ENCODE assay signal across 10 mouse cellular contexts in genomic region chr2:74694066-74694465, GRCm38 (mm10). TPM values are rescaled to one million over a fixed set of nuclear protein-coding genes. Genes with fewer than 3 reads are reported as not detected.
DNase-seq lines count a peak whose midpoint lies in the region; ATAC-seq and TF ChIP-seq lines count a peak whose summit lies in the region.
"Had no signal": no experiment of that assay in that cellular context is flagged by ENCODE, and none has a peak within 500 bp of the region (broad histone marks: within the 10 kb centered on the region; RNA-seq: fewer than 3 reads in every experiment).

No protein-coding gene starts in this region.

- H3K4me2 ChIP-seq in kidney, embryonic 15.5 days: peak overlapping the region; percentile 80
- H3K4me2 ChIP-seq in neural tube, embryonic 12.5 days (replicated peaks): peak overlapping the region; percentile 75

- TF ChIP-seq CTCF in lung, adult 2 months (IDR thresholded peaks at IDR 0.05; ENCODE audit: insufficient read depth, low read length): 0 out of 2 replicates have a peak, but pooled peaks have one; percentile 13
- TF ChIP-seq CTCF in bone marrow macrophage, adult 2 months (IDR thresholded peaks at IDR 0.05; ENCODE audit: low read depth, low read length): peak; percentile 71

- 4% methylated on average over 16 of the region's 16 CpGs for WGBS in lung, adult 2 months
- 8% methylated on average over 16 of the region's 16 CpGs for WGBS in kidney, embryonic 15.5 days
- 1% methylated on average over 16 of the region's 16 CpGs for WGBS in neural tube, embryonic 12.5 days

- no peak for TF ChIP-seq POLR2A in lung, adult 2 months (IDR thresholded peaks at IDR 0.05; ENCODE audit: borderline replicate concordance, extremely low read depth, low read depth, low read length)
- no peak for TF ChIP-seq POLR2A in bone marrow macrophage, adult 2 months (IDR thresholded peaks at IDR 0.05; ENCODE audit: borderline replicate concordance, low read depth, low read length)

- no peak for DNase-seq in lung, adult 2 months
- DNase-seq in lung, postnatal 4 days: no peak
- DNase-seq in adrenal gland, postnatal 25 days: no peak
- DNase-seq in frontal cortex, postnatal 36 days (ENCODE audit: low spot score in 2 of 2): no peak
- no peak for DNase-seq in lung, postnatal 36 days

- H3K4me1 ChIP-seq in lung, adult 2 months (ENCODE audit: control insufficient read depth, insufficient read depth, low read length): peaks cover 4% of the 10 kb centered on the region; the same call in 1 of the 2 replicates
- no peaks in the 10 kb centered on the region for H3K4me1 ChIP-seq in bone marrow macrophage, adult 2 months (ENCODE audit: control insufficient read depth, insufficient read depth, low read length)
- H3K4me1 ChIP-seq in kidney, embryonic 15.5 days: peaks cover 58% of the 10 kb centered on the region
- peaks cover 19% of the 10 kb centered on the region for H3K4me1 ChIP-seq in neural tube, embryonic 12.5 days

- no peak overlapping the region for H3K4me3 ChIP-seq in lung, adult 2 months (replicated peaks; ENCODE audit: extremely low read depth, low read depth, low read length)
- no peak overlapping the region for H3K4me3 ChIP-seq in bone marrow macrophage, adult 2 months (ENCODE audit: insufficient read depth, low read length)
- H3K4me3 ChIP-seq in kidney, embryonic 15.5 days (replicated peaks): peak overlapping the region; percentile 70
- H3K4me3 ChIP-seq in neural tube, embryonic 12.5 days: peak overlapping the region; percentile 26

- ATAC-seq in kidney, embryonic 15.5 days (replicated peaks; ENCODE audit: low FRiP score): no peak
- no peak for ATAC-seq in neural tube, embryonic 12.5 days (ENCODE audit: low FRiP score, low read depth)

- peak overlapping the region; percentile 74 for H3K9ac ChIP-seq in kidney, embryonic 15.5 days
- H3K9ac ChIP-seq in neural tube, embryonic 12.5 days: peak overlapping the region; percentile 76

- H3K27ac ChIP-seq in bone marrow macrophage, adult 2 months (ENCODE audit: insufficient read depth, low read depth, low read length): no peak overlapping the region
- peak overlapping the region; percentile 95 for H3K27ac ChIP-seq in kidney, embryonic 15.5 days
- no peak overlapping the region for H3K27ac ChIP-seq in neural tube, embryonic 12.5 days

- H3K27me3 ChIP-seq in kidney, embryonic 15.5 days: peaks cover 14% of the 10 kb centered on the region; the same call in 1 of the 2 replicates
- H3K27me3 ChIP-seq in neural tube, embryonic 12.5 days (replicated peaks): peaks cover 79% of the 10 kb centered on the region

- H3K9me3 ChIP-seq in kidney, embryonic 15.5 days (replicated peaks): no peaks in the 10 kb centered on the region
- H3K9me3 ChIP-seq in neural tube, embryonic 12.5 days: no peaks in the 10 kb centered on the region

- no peaks in the 10 kb centered on the region for H3K36me3 ChIP-seq in kidney, embryonic 15.5 days
- H3K36me3 ChIP-seq in neural tube, embryonic 12.5 days: no peaks in the 10 kb centered on the region

RNA-seq across cellular contexts. Expression of gene Hoxd10, which starts 2.3 kb away (rescaled TPM):
- not detected in 2 replicates for polyA plus RNA-seq in lung, adult 2 months (2012; rRNA removed)
- not detected in 2 replicates for polyA plus RNA-seq in bone marrow macrophage, adult 2 months (2012; ENCODE audit: insufficient read depth, insufficient read length, missing spikeins)
- 33.6 and 36.6 TPM in 2 replicates for polyA plus RNA-seq in kidney, embryonic 15.5 days (2015; fragmentation: Nextera tagmentation; extraction: Ambion mirVana)
- 48.9 and 49.0 TPM in 2 replicates for polyA plus RNA-seq in neural tube, embryonic 12.5 days (2016; fragmentation: Nextera tagmentation; extraction: Ambion mirVana)
- not detected in 2 replicates for total RNA-seq in adrenal gland, postnatal 25 days (2021)
- polyA plus RNA-seq: heart, embryonic 16.5 days had no signal

RNA-seq across cellular contexts. Expression of gene Hoxd9, which starts 3.5 kb away (rescaled TPM):
- 0.43 and 0.75 TPM in 2 replicates for polyA plus RNA-seq in lung, adult 2 months (2012; rRNA removed)
- polyA plus RNA-seq in bone marrow macrophage, adult 2 months (2012; ENCODE audit: insufficient read depth, insufficient read length, missing spikeins): not detected in 2 replicates
- polyA plus RNA-seq in kidney, embryonic 15.5 days (2015; fragmentation: Nextera tagmentation; extraction: Ambion mirVana): 38.1 and 40.7 TPM in 2 replicates
- polyA plus RNA-seq in neural tube, embryonic 12.5 days (2016; fragmentation: Nextera tagmentation; extraction: Ambion mirVana): 34.4 and 36.8 TPM in 2 replicates
- 3.7 and 5.2 TPM in 2 replicates for total RNA-seq in adrenal gland, postnatal 25 days (2021)

RNA-seq across cellular contexts. Expression of gene Hoxd8, which starts 10.3 kb away (rescaled TPM):
- polyA plus RNA-seq in lung, adult 2 months (2012; rRNA removed): 0.49 and 0.67 TPM in 2 replicates
- not detected in 2 replicates for polyA plus RNA-seq in bone marrow macrophage, adult 2 months (2012; ENCODE audit: insufficient read depth, insufficient read length, missing spikeins)
- polyA plus RNA-seq in kidney, embryonic 15.5 days (2015; fragmentation: Nextera tagmentation; extraction: Ambion mirVana): 36.4 and 40.8 TPM in 2 replicates
- polyA plus RNA-seq in neural tube, embryonic 12.5 days (2016; fragmentation: Nextera tagmentation; extraction: Ambion mirVana): 20.8 and 21.4 TPM in 2 replicates
- 27.2 and 33.9 TPM in 2 replicates for total RNA-seq in adrenal gland, postnatal 25 days (2021)

RNA-seq across cellular contexts. Expression of gene Hoxd11, which starts 14.7 kb away (rescaled TPM):
- polyA plus RNA-seq in lung, adult 2 months (2012; rRNA removed): 0.24 TPM in 1 of 2 replicates, not detected in the other
- not detected in 2 replicates for polyA plus RNA-seq in bone marrow macrophage, adult 2 months (2012; ENCODE audit: insufficient read depth, insufficient read length, missing spikeins)
- polyA plus RNA-seq in kidney, embryonic 15.5 days (2015; fragmentation: Nextera tagmentation; extraction: Ambion mirVana): 25.1 and 26.3 TPM in 2 replicates
- 19.1 and 25.2 TPM in 2 replicates for polyA plus RNA-seq in neural tube, embryonic 12.5 days (2016; fragmentation: Nextera tagmentation; extraction: Ambion mirVana)
- not detected in 2 replicates for total RNA-seq in adrenal gland, postnatal 25 days (2021)
- polyA plus RNA-seq: heart, embryonic 16.5 days; stomach, embryonic 16.5 days had no signal

RNA-seq across cellular contexts. Expression of gene Hoxd3, which starts 17.7 kb away (rescaled TPM):
- polyA plus RNA-seq in lung, adult 2 months (2012; rRNA removed): 0.09 TPM in 2 replicates
- polyA plus RNA-seq in bone marrow macrophage, adult 2 months (2012; ENCODE audit: insufficient read depth, insufficient read length, missing spikeins): not detected in 2 replicates
- 15.2 and 15.9 TPM in 2 replicates for polyA plus RNA-seq in kidney, embryonic 15.5 days (2015; fragmentation: Nextera tagmentation; extraction: Ambion mirVana)
- polyA plus RNA-seq in neural tube, embryonic 12.5 days (2016; fragmentation: Nextera tagmentation; extraction: Ambion mirVana): 55.9 and 68.9 TPM in 2 replicates
- 0.73 and 2.6 TPM in 2 replicates for total RNA-seq in adrenal gland, postnatal 25 days (2021)

Comparison
In these comparisons a context has a peak if more than half of its experiments do, and no peak if none do; other contexts are left out.
1. H3K4me3 ChIP-seq: peak in kidney, embryonic 15.5 days (single experiment) and neural tube, embryonic 12.5 days (single experiment); none in lung, adult 2 months (single experiment) and bone marrow macrophage, adult 2 months (single experiment).
2. RNA of gene Hoxd10, which starts 2.3 kb away (polyA plus RNA-seq): 48.9 to 49.0 TPM in neural tube, embryonic 12.5 days and 33.6 to 36.6 TPM in kidney, embryonic 15.5 days; not detected in lung, adult 2 months and not detected in bone marrow macrophage, adult 2 months; every median in the first group is over 10 times any median in the second.
3. RNA of gene Hoxd9, which starts 3.5 kb away (polyA plus RNA-seq): 38.1 to 40.7 TPM in kidney, embryonic 15.5 days and 34.4 to 36.8 TPM in neural tube, embryonic 12.5 days; 0.43 to 0.75 TPM in lung, adult 2 months and not detected in bone marrow macrophage, adult 2 months; every median in the first group is over 10 times any median in the second.
4. RNA of gene Hoxd8, which starts 10.3 kb away (polyA plus RNA-seq): 36.4 to 40.8 TPM in kidney, embryonic 15.5 days and 20.8 to 21.4 TPM in neural tube, embryonic 12.5 days; 0.49 to 0.67 TPM in lung, adult 2 months and not detected in bone marrow macrophage, adult 2 months; every median in the first group is over 10 times any median in the second.